Mouse (Mus musculus) midbrain, embryonic 15.5 days (tissue): ENCODE data around the gene Slc28a3. TPM values are rescaled to one million over a fixed set of nuclear protein-coding genes. Genes with fewer than 3 reads are reported as not detected.

ENCODE experiments used
- ATAC-seq: fragments of 200-750 bp; cut with Nextera tagmentation; replicated peaks from 2 replicates; pipeline ENCODE4 v1.8.0; 2017; ENCODE audit warnings: moderate TSS enrichment
- H3K27ac ChIP-seq: fragments of 300-500 bp; sonication (generic); 2 replicates; pipeline ENCODE4 v1.5.1; 2015; ENCODE audit warnings: mild to moderate bottlenecking, inconsistent platforms
- H3K27me3 ChIP-seq: fragments of 300-500 bp; sonication (generic); replicated peaks from 2 replicates; pipeline ENCODE4 v1.6.1; 2015; ENCODE audit warnings: inconsistent platforms
- H3K36me3 ChIP-seq: fragments of 300-500 bp; sonication (generic); replicated peaks from 2 replicates; pipeline ENCODE4 v1.6.1; 2015; ENCODE audit warnings: inconsistent platforms
- H3K4me1 ChIP-seq: fragments of 300-500 bp; sonication (generic); 2 replicates; pipeline ENCODE4 v1.6.1; 2015; ENCODE audit warnings: inconsistent platforms
- H3K4me2 ChIP-seq: fragments of 300-500 bp; sonication (generic); 2 replicates; pipeline ENCODE4 v1.6.1; 2015; ENCODE audit warnings: inconsistent platforms, mild to moderate bottlenecking, moderate library complexity
- H3K4me3 ChIP-seq: fragments of 300-500 bp; sonication (generic); 2 replicates; pipeline ENCODE4 v1.5.1; 2015; ENCODE audit warnings: mild to moderate bottlenecking, inconsistent platforms
- H3K9ac ChIP-seq: fragments of 300-500 bp; sonication (generic); 2 replicates; pipeline ENCODE4 v1.6.1; 2015; ENCODE audit warnings: mild to moderate bottlenecking, inconsistent platforms
- H3K9me3 ChIP-seq: fragments of 300-500 bp; sonication (generic); 2 replicates; pipeline ENCODE4 v1.6.1; 2016; ENCODE audit warnings: inconsistent platforms
- WGBS: fragments of 180-500 bp; shearing (Covaris S2); methylation state at CpG from one replicate; pipeline ENCODE4 v1.1.7; 2015; ENCODE audit warnings: mixed read lengths; 5-methylcytosine and 5-hydroxymethylcytosine counted together
- polyA plus RNA-seq: library from polyadenylated mRNA; unstranded; fragments of >200 nt; fragmentation: Nextera tagmentation; extraction: Ambion mirVana; gene quantifications from 2 replicates; pipeline ENCODE4 v1.2.1, GENCODE M21; 2015

The Slc28a3 gene
- polyA plus RNA-seq = 0.04 and 0.05 TPM in 2 replicates

- Histone ChIP-seq H3K27me3 (no peaks in the 10 kb centered on the region), H3K9ac (no peak within 1 kb of the TSS), H3K4me2 (no peak within 1 kb of the TSS), H3K9me3 (no peaks in the 10 kb centered on the region), H3K4me1 (no peaks in the 10 kb centered on the region), H3K4me3 (no peak within 1 kb of the TSS), H3K36me3 (no peaks in the 10 kb centered on the region), H3K27ac (no peak within 1 kb of the TSS)
- 15% methylated on average over 12 of the region's 12 CpGs for WGBS
- no peak for ATAC-seq
These were observed at the start of gene Slc28a3 for GRCm38 (mm10) chr13:58610716-58611115. Gene Slc28a3, minus strand, starts transcription at chr13:58610877.

GRCm38 (mm10) chr13:58657987-58658386 is 47.3 kb upstream of the Slc28a3 start:
- no peak for ATAC-seq
- Histone ChIP-seq H3K27me3 (no peaks in the 10 kb centered on the region), H3K4me2 (0 out of 2 replicates have a peak overlapping the region, but pooled peaks have one; percentile 9), H3K9me3 (no peaks in the 10 kb centered on the region), H3K27ac (no peak overlapping the region), H3K36me3 (no peaks in the 10 kb centered on the region), H3K4me1 (peaks cover 4% of the 10 kb centered on the region), H3K4me3 (no peak overlapping the region), H3K9ac (no peak overlapping the region)
- WGBS = 14% methylated on average over 9 of the region's 9 CpGs

- WGBS = 91% methylated on average over 3 of the region's 3 CpGs
- H3K27ac ChIP-seq = no peak overlapping the region
- no peaks in the 10 kb centered on the region for H3K27me3 ChIP-seq
- no peak for ATAC-seq
- peaks cover 4% of the 10 kb centered on the region for H3K4me1 ChIP-seq
- H3K36me3 ChIP-seq = no peaks in the 10 kb centered on the region
- no peak overlapping the region for H3K9ac ChIP-seq
- no peak overlapping the region for H3K4me2 ChIP-seq
- H3K9me3 ChIP-seq = no peaks in the 10 kb centered on the region
- H3K4me3 ChIP-seq = no peak overlapping the region
These were observed 46.2 kb upstream of the Slc28a3 start for GRCm38 (mm10) chr13:58656885-58657284.

GRCm38 (mm10) chr13:58655552-58655951 is 44.9 kb upstream of the Slc28a3 start:
- WGBS = 83% methylated on average over 10 of the region's 10 CpGs
- peaks cover 4% of the 10 kb centered on the region for H3K4me1 ChIP-seq
- H3K27me3 ChIP-seq = no peaks in the 10 kb centered on the region
- no peaks in the 10 kb centered on the region for H3K36me3 ChIP-seq
- no peak for ATAC-seq
- H3K9ac ChIP-seq = no peak overlapping the region
- H3K27ac ChIP-seq = no peak overlapping the region
- no peaks in the 10 kb centered on the region for H3K9me3 ChIP-seq
- no peak overlapping the region for H3K4me3 ChIP-seq
- no peak overlapping the region for H3K4me2 ChIP-seq

- Histone ChIP-seq H3K27ac (no peak overlapping the region), H3K9me3 (no peaks in the 10 kb centered on the region), H3K4me3 (no peak overlapping the region), H3K4me1 (no peaks in the 10 kb centered on the region), H3K9ac (no peak overlapping the region), H3K4me2 (no peak overlapping the region), H3K36me3 (no peaks in the 10 kb centered on the region), H3K27me3 (0 out of 2 replicates have a peak, but pooled peaks cover 2% of the 10 kb centered on the region)
- WGBS = 14% methylated on average over 6 of the region's 6 CpGs
- ATAC-seq = peak; percentile 47; the same call in 1 of the 2 replicates
These were observed 29.7 kb upstream of the Slc28a3 start for GRCm38 (mm10) chr13:58640330-58640729.

GRCm38 (mm10) chr13:58638950-58639349 is 28.3 kb upstream of the Slc28a3 start:
- Histone ChIP-seq H3K4me1 (no peaks in the 10 kb centered on the region), H3K27ac (no peak overlapping the region), H3K9ac (no peak overlapping the region), H3K9me3 (no peaks in the 10 kb centered on the region), H3K4me3 (no peak overlapping the region), H3K4me2 (no peak overlapping the region), H3K27me3 (0 out of 2 replicates have a peak, but pooled peaks cover 2% of the 10 kb centered on the region), H3K36me3 (no peaks in the 10 kb centered on the region)
- WGBS = 28% methylated on average over 4 of the region's 4 CpGs
- ATAC-seq = peak; percentile 65

- Histone ChIP-seq H3K27me3 (0 out of 2 replicates have a peak, but pooled peaks cover 2% of the 10 kb centered on the region), H3K9me3 (no peaks in the 10 kb centered on the region), H3K4me3 (no peak overlapping the region), H3K4me2 (no peak overlapping the region), H3K36me3 (no peaks in the 10 kb centered on the region), H3K9ac (no peak overlapping the region), H3K4me1 (no peaks in the 10 kb centered on the region), H3K27ac (no peak overlapping the region)
- 14% methylated on average over 13 of the region's 13 CpGs for WGBS
- peak; percentile 63; the same call in 1 of the 2 replicates for ATAC-seq
These were observed 26.8 kb upstream of the Slc28a3 start for GRCm38 (mm10) chr13:58637360-58638002.

GRCm38 (mm10) chr13:58633887-58634286 is 23.2 kb upstream of the Slc28a3 start:
- Histone ChIP-seq H3K9ac (no peak overlapping the region), H3K9me3 (no peaks in the 10 kb centered on the region), H3K4me2 (no peak overlapping the region), H3K4me1 (no peaks in the 10 kb centered on the region), H3K4me3 (no peak overlapping the region), H3K36me3 (no peaks in the 10 kb centered on the region), H3K27me3 (0 out of 2 replicates have a peak, but pooled peaks cover 2% of the 10 kb centered on the region), H3K27ac (no peak overlapping the region)
- ATAC-seq = no peak
- WGBS = 13% methylated on average over 4 of the region's 4 CpGs

- H3K4me1 ChIP-seq = no peaks in the 10 kb centered on the region
- ATAC-seq = no peak
- no peak overlapping the region for H3K4me3 ChIP-seq
- WGBS = 54% methylated on average over 10 of the region's 10 CpGs
- H3K4me2 ChIP-seq = no peak overlapping the region
- no peak overlapping the region for H3K27ac ChIP-seq
- no peak overlapping the region for H3K9ac ChIP-seq
- no peaks in the 10 kb centered on the region for H3K27me3 ChIP-seq
- H3K36me3 ChIP-seq = no peaks in the 10 kb centered on the region
- no peaks in the 10 kb centered on the region for H3K9me3 ChIP-seq
These were observed 20.1 kb upstream of the Slc28a3 start for GRCm38 (mm10) chr13:58630756-58631155.

- WGBS = 26% methylated on average over 13 of the region's 13 CpGs
- Histone ChIP-seq H3K27ac (no peak overlapping the region), H3K27me3 (no peaks in the 10 kb centered on the region), H3K4me2 (peak overlapping the region; percentile 20), H3K36me3 (no peaks in the 10 kb centered on the region), H3K4me3 (no peak overlapping the region), H3K9me3 (no peaks in the 10 kb centered on the region), H3K9ac (no peak overlapping the region), H3K4me1 (no peaks in the 10 kb centered on the region)
- ATAC-seq = no peak
These were observed 18.8 kb upstream of the Slc28a3 start for GRCm38 (mm10) chr13:58629365-58630050.

GRCm38 (mm10) chr13:58622647-58623046 is 12.0 kb upstream of the Slc28a3 start:
- no peaks in the 10 kb centered on the region for H3K9me3 ChIP-seq
- H3K4me3 ChIP-seq = no peak overlapping the region
- no peaks in the 10 kb centered on the region for H3K27me3 ChIP-seq
- ATAC-seq = no peak
- H3K27ac ChIP-seq = no peak overlapping the region
- H3K9ac ChIP-seq = no peak overlapping the region
- no peak overlapping the region for H3K4me2 ChIP-seq
- no peaks in the 10 kb centered on the region for H3K4me1 ChIP-seq
- no peaks in the 10 kb centered on the region for H3K36me3 ChIP-seq
- WGBS = 74% methylated on average over 8 of the region's 8 CpGs

GRCm38 (mm10) chr13:58619301-58619700 is 8.6 kb upstream of the Slc28a3 start:
- H3K9me3 ChIP-seq = no peaks in the 10 kb centered on the region
- no peaks in the 10 kb centered on the region for H3K36me3 ChIP-seq
- no peak overlapping the region for H3K4me3 ChIP-seq
- ATAC-seq = no peak
- H3K4me2 ChIP-seq = no peak overlapping the region
- no peaks in the 10 kb centered on the region for H3K4me1 ChIP-seq
- no peaks in the 10 kb centered on the region for H3K27me3 ChIP-seq
- WGBS = 84% methylated on average over 5 of the region's 5 CpGs
- no peak overlapping the region for H3K27ac ChIP-seq
- no peak overlapping the region for H3K9ac ChIP-seq

- ATAC-seq = no peak
- no peak overlapping the region for H3K4me2 ChIP-seq
- H3K27ac ChIP-seq = no peak overlapping the region
- H3K9me3 ChIP-seq = no peaks in the 10 kb centered on the region
- no peaks in the 10 kb centered on the region for H3K4me1 ChIP-seq
- H3K27me3 ChIP-seq = no peaks in the 10 kb centered on the region
- WGBS = 25% methylated on average over 7 of the region's 7 CpGs
- H3K4me3 ChIP-seq = no peak overlapping the region
- no peak overlapping the region for H3K9ac ChIP-seq
- no peaks in the 10 kb centered on the region for H3K36me3 ChIP-seq
These were observed 618 bp downstream of the Slc28a3 start for GRCm38 (mm10) chr13:58610059-58610458.
